Mouse (Mus musculus): ENCODE data around the gene Kdm1b. TPM values are rescaled to one million over a fixed set of nuclear protein-coding genes. Genes with fewer than 3 reads are reported as not detected.
A peak's percentile ranks its signal among the peaks of the same experiment; 100 is the strongest.

Kdm1b gene
- polyA plus RNA-seq, 1 experiment from 2014 or later, result 18.6 TPM

DNA sequence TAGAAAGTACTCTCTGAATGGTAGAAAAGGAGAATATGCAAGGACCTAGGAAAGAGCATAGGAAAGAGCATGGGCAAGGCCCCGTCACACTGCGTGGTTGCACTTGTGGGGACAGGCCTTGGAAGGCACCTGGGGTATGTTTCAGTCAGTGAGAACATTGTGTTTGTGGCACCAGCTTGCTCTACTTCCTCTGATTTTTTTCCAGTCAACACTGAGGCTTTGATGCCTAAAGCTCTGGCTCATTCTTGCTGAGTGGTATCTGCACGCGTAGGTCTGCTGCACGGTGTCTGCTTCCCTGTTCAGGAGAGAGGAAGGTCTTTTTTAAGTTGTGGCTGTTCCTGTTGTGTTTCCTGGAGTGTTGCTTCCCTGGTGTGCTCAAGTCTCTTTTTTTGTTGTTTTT is 13.5 kb downstream of the Kdm1b start:
- peak; percentile 71 for DNase-seq (ENCODE audit: low spot score)

DNA sequence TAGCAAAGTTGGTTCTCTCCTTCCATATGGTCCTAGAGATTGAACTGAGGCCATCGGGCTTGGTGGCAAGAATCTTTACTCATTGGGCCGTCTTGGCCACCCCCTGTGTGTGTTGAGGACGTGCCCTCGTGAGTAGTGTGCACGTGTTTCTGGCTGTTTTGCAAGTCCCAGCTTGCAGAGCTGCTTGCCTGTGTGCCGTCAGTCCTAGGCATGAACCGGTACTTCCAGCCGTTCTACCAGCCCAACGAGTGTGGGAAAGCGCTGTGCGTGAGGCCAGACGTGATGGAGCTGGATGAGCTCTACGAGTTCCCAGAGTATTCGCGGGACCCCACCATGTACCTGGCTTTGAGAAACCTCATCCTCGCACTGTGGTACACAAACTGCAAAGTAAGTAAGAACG is 19.5 kb downstream of the Kdm1b start:
- DNase-seq (ENCODE audit: low spot score), result no peak

DNA sequence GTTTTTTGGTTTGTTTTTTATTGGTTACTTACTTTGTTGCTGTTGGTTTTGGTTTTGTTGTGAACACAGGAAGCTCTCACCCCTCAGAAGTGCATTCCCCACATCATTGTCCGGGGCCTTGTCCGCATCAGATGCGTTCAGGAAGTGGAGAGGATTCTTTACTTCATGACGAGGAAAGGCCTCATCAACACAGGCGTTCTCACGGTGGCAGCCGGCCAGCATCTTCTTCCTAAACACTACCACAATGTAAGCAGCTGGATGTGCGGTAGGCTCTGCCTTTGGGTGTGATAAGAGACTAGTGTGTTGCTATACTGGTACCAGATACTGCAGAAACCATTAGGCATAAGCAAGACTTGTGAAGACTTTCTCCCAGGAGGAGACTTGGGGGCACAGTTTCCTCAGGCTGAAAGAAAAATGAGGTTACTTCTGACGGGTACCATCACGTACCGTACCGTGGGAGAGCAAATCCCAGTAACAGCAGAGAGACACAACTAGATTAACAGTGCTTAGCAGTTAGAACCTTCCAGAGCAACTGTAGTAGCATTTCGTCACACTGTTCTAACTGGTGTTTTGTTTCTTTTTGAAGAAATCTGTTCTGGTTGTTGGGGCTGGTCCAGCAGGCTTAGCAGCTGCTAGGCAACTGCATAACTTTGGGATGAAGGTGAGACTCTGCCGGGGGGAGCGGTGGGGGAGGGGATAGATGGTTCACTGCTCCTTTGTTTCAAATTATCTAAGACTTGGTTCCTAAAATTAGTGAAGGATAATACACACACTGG is 20.9 kb downstream of the Kdm1b start:
- no peak for DNase-seq (ENCODE audit: low spot score)

DNA sequence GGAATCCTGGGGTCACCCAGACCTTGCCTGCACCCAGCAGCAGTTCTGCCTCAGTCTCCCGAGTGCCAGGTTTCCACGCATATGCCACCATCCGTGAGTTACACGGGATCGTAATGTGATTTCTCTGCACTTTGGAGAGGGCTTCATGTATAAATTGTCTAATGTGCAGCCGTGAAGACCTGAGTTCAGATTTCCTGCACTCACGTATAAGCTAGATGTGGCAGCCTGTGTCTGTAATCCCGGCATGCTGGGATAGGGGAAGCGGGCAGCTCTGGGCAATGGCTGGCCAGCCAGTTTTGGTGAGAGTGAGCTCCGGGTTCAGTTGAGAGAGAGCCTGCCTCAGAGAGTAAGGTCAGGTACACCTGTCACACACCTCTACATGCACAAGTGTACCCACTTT is 23.2 kb downstream of the Kdm1b start:
- no peak for DNase-seq (ENCODE audit: low spot score)

DNA sequence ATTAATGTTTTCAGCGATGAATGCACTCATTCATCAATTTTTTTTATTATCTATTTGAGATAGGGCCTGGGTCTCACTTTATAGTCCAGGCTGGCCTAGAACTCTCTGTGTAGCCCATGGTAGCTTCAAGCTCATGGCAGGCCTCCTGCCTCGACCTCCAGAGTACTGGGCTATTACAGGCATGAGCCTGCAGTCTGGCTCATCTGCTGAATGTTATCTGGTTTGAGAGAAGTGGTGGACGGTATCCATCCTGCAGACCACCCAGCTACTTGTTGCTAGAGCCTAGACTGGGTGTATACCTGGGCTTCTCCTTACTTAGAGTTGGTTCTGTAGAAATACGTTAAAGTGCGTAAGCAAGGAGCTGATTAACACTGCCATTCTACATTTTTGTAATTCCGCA is 23.7 kb downstream of the Kdm1b start:
- no peak for DNase-seq (ENCODE audit: low spot score)

DNA sequence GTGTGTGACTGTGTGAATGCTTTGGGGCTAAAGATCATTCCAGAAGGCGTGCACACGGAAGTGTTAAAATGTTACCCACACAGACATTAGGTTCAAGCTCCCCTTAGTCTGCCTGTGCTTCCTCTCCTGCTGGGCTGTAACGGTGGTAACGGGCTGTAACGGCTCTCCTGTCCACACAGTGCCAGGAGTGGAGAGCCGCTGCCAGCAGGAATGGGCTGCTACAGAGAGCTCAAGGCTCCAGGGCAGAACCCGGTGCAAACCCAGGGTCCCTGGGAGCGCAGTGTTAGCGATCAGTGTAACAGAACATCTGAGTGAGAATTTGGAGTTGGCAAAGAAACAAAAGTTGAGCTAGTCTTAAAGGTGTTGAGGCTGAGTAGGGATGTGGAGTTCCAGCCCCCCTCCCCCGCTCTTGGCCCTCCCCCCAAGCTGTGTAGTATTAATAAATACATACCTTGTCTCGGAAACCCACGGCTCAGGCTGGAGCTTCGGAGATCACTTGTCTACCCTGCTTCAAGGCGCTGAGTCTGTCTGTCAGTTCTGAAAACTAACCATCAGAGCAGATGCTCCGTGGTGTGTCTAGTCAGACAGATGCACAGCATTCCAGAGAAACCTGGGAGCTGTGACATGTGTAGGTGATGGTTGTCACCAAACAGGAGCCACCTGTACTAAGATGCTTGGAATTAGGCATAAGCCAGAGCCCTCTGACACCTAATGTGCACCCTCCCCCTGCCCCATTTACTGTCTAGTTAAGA is 27.2 kb downstream of the Kdm1b start:
- no peak for DNase-seq (ENCODE audit: low spot score)

DNA sequence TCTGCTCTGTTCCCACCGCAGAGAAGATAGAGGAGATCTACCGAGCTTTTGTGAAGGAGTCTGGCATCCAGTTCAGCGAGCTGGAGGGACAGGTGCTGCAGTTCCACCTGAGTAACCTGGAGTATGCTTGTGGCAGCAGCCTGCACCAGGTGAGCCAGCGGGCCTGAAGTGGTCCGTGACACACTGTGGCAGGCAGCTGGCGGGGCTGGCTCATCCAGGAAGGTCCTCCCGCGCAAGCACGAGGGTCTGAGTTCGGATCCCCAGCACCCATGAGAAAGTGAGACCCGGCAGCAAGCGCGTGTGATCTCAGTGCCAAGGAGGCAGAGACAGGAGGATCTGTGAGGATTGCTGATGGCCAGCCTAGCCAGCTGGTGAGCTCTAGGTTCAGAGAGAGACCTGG is 28.6 kb downstream of the Kdm1b start:
- DNase-seq (ENCODE audit: low spot score), result no peak

DNA sequence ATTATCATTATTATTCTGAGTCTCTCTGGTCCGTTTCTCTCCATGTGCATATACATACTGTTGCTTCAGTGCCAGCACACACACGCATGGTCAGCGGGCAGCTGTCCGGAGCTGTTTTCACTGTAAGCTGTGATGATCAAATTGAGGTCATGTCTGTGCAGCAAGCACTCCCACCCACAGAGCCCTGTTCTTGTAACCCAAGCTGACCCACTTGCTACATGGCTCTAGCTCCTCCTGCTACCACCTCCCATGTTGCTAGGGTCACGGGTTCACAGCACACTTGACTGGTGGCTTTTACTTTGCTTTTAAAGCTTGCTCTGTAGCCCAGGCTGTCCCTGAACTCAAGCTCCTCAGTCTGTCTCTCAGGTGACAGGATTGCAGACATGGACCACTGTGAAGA is 29.2 kb downstream of the Kdm1b start:
- DNase-seq (ENCODE audit: low spot score), result no peak

DNA sequence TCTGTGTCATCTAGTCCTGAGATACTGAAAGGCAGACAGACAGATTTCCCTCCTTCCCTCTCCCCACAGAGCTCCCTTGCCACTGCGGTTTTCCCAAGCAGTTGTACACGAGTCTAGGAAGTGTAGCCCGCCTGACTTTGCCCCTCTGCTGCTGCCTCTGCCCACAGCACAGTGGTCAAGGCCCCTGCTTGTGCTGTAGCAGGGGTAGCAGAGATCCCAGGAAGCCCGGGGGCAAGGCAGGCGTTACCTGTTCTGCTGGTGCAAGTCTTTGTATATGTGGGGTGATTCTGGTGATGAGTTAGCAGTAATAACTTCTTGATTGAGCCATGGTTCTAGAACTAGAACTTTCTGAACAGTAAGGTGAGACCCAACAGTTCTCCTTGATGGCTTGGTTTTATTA is 32.9 kb downstream of the Kdm1b start:
- DNase-seq (ENCODE audit: low spot score), result no peak

DNA sequence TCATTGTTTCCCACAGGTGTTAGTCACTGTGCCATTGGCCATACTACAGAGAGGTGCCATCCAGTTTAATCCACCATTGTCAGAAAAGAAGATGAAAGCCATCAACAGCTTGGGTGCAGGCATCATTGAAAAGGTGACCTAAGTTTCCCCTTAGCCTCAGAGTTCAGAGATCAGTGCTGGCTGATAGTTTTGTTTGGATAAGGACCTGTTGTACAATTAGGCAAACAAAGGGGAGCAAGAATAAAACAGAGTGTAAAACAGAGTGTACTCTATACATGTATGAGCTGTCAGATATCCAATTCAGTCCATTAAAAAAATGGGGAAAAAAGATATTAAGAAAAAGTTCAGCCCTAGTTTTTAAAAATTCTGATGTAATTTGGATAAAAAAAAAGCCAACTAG is 34.1 kb downstream of the Kdm1b start:
- no peak for DNase-seq (ENCODE audit: low spot score)

DNA sequence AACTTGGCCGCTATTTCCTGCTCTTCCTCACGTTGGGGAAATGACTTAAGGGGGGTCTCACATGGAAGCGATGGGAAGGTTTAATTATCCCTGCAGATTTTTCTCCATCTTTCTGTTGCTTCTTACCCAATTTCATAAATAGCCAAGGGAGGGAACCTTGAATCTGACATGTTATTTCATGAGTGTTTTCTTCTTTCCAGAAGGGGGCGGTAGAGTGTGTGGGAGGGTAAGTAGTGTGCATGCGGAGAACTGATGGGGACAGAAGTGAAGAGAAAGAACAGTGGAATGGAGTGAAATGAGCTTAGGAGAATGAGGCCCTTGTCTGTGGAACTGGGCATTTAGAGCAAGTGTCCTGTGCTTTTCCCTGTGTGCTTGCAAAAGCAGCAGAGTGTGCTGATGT is 35.5 kb downstream of the Kdm1b start:
- DNase-seq (ENCODE audit: low spot score), result peak; percentile 13

DNA sequence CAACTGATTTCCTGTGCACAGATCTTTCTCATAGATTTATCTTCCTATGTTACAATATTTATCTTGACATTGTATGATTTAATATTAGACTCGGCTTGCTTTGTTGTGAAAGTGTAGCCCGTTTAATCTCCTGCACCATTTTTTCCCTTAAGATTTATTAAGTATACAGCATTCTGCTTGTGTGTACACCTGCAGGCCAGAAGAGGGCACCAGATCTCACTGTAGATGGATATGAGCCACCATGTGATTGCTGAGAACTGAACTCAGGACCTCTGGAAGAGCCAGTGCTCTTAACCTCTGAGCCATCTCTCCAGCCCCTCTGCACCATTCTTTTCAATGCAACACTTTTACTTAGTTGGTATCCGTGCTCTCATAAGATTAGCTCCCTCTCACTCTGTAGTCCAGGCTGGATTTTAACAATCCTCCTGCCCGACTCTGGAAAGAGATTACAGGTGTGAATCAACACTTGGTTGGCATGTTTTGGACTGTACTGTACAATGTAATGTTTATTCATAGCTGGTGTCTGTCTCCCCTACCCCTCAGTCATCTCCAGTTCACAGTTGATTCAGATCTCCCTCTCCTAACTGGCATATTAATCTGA is 37.7 kb downstream of the Kdm1b start:
- peak; percentile 26 for DNase-seq (ENCODE audit: low spot score)

DNA sequence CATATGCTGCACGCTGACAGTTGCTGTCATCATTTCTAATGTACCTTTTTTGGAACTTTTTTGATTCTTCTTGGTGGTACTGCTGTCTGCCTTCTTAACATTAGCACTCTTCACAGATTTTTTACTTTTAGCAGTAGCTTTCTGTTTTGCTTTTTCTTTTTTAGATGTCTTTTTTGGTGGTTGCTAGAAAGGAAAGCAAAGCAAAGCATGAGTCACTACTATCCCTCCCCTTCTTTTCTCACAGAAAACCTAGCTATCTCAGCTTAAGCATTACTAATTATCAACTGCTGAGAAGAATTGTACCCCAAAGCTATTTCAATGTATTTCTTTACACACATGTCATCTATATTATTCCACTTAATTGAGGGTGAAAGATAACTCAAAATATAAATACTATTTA is 45.1 kb downstream of the Kdm1b start:
- no peak for DNase-seq (ENCODE audit: low spot score)

DNA sequence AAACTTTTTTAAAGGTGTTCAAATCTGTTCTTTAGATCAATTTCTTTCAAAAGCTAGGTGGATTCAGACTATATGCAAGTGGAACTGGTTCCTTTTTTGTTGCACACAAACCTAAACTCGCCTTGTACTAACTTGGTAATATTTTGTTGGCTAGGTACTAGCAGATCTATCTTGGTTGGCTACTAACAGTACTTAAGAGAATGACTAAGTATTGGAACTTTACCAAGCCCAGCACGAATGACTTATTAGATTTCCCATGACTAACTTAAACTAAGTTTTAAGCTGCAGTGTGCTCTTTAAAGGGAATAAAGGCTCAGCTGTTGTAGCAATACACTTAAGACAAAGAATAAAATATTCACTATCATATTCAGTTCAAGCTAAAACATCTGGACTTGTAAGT is 46.0 kb downstream of the Kdm1b start:
- DNase-seq (ENCODE audit: low spot score), result no peak

DNA sequence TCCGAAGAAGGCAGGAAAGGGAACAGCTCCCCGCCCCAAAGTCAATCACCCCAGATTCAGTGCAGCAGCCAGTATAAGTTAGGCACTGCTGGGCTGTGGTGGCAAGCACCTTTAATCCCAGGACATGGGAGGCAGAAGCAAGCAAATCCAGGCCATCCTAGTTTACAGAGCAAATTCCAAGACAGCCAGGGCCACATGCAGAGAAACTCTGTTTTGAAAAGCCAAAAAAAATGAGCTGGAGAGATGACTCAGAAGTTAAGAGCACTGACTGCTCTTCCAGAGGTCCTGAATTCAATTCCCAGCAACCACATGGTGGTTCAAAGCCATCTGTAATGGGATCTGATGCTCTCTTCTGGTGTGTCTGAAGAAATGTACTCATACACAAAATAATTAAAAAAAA is 50.5 kb downstream of the Kdm1b start:
- no peak for DNase-seq (ENCODE audit: low spot score)

DNA sequence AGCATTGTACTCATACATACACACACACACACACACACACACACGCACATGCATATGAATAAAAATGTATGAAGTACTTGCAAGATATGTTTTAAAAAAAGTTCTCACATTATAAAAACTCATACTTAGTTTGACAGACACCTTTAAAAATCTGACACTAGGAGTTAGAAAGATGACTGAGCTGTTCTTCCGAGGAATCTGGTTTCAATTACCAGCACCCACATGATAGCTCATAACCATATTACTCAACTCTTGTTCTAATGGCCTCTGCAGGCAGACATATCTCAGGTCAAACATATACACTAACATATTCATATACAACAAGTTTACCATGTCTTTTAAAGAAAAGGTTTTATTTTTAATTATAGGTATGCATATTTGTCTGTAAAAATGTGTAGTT is 53.3 kb downstream of the Kdm1b start:
- no peak for DNase-seq (ENCODE audit: low spot score)

DNA sequence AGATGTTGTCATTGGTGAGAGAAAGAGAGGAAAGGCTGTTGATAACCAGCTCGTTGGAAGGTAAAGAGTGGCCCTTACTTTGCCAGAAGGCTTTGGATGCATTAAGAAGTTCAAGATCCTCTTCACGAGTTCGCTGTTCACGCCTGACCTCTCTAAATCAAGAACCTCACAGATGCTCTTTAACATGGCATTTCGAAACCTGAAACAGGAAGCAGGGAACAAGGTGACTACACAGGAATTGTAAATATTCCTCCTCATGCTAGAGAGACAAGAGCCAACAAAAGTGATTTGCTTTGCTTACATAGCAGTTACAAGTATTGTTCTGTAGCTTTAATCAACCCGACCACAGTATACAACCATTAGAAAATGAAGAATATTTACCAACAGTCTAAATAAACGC is 56.0 kb downstream of the Kdm1b start:
- no peak for DNase-seq (ENCODE audit: low spot score)

DNA sequence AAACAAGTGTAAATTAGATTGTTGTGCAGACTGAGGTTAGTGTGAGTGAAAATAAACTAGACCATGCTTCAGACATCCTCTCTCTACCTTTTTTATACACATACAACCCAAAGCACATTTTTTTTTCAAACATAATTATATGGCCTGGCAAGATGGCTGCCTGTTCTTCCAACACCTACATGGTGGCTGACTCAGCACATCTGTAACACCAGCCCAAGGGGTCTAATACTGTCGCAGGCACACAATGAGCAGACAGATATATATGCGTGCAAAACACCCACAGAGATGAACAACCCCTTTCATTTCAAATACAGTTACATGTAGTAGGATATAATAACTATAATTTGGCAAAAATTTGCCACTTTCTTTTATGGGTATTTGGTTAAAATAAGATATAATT is 57.3 kb downstream of the Kdm1b start:
- DNase-seq (ENCODE audit: low spot score), result no peak

DNA sequence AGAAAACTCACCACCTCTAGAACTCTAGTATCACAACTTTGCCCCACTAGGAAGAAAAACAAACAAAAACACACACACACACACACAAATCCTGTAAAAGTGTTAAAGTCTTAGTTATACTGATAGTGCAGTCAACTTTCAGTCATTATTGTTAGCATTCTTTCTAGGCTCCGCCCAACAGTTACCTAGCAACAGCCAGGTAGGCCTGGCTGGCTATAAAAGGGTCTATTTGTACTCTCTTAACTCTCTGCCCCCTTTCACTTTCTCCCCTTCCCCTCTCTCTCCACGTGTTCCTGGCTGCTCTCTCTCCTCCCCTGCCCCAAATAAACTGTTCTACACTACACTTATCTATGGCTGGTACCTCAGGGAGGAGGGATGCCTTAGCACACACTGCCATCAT is 60.8 kb downstream of the Kdm1b start:
- no peak for DNase-seq (ENCODE audit: low spot score)

DNA sequence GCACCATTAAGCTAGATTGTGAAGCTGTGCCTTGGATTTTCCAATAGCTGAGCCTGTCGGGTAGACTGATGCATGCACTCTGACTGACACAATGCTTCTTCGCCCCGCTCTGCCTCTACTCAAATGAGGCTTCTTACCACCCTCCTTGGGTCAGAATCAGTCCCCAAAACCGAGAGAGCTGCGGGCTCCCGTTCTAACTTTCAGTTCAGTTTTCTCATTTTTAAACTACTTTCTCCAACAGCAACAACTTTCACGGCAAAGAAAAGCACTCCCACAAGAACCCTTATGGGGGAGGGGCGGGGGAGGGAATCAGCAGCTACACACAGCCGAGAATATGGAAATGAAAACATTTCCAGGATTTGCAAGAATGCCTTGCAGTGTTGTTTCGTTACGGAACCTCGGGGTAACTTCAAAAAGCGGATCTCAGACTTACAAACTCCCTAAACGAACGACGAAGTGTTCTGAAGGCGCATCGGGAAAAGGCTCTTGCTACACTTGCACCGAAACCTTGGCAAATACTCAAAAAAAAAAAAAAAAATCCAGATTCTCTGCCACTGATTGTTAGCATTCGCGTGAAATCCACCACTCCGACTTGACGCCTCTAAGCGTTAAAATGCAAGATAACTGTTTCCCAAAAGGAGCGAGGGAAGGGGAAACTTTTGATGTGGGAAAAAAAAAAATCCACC is 61.7 kb downstream of the Kdm1b start:
- peak; percentile 34 for DNase-seq (ENCODE audit: low spot score)

DNA sequence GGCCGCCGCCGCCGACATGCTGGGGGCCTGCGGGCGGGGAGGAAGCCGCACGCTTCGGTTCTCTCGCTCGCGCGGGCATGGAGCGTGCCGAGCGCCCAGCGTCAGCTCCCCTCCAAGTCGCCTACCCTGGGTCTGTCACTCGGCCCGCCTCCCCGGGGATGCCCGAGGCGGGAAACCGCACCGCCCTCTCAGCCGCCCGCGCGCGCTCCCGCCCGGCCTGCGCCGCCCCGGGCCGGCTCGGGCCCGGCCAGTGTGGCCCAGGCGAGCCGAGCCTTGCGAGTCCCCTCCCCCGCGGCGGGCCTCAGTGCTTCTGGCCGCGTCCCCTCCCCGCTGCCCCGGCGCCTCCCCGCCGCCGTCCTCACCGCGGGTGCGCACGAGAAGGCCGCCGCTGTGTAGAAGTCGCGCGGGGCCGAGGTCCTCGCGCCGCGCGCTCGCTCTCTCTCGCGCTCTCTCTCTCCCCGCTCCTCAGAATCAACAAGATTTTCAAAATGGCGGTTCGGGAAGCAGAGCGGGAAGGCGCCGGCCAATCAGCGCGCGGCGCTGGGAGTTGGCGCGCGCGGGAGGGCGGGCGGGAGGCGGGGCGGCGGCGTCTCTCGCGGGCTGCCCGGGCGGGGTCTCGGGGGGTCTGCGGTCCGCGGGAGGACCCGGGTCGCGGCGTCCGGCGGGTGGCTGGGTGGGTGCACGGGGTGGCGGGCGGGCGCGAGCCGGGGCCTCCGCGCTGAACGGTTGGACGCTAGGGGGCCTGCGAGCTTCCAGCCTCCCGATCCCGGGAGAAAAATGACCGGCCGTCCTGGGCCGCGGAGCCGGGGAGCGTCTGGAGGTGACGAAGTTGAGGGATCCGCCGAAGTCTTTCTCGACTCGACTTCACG is 62.6 kb downstream of the Kdm1b start, which contains the start of gene Dek:
Dek (minus strand) TSS at position 491 of the 869 bp plus-strand sequence.
- peak; percentile 89 for DNase-seq (ENCODE audit: low spot score)
